Mouse (Mus musculus) heart, embryonic 10.5 days (tissue): ENCODE measurements around the gene Brox. TPM values are rescaled to one million over a fixed set of nuclear protein-coding genes. Genes with fewer than 3 reads are reported as not detected.

Source experiments
- DNase-seq: peaks from one replicate; pipeline ENCODE4 v3.0.0-alpha.2; 2017; ENCODE audit warnings: low spot score
- H3K27ac ChIP-seq: fragments of 300-500 bp; sonication (generic); 2 replicates; pipeline ENCODE4 v1.5.1; 2016; ENCODE audit warnings: mild to moderate bottlenecking
- H3K27me3 ChIP-seq: fragments of 300-500 bp; sonication (generic); 2 replicates; pipeline ENCODE4 v1.6.1; 2016; ENCODE audit warnings: mild to moderate bottlenecking; ENCODE audit not compliant: poor library complexity, insufficient read depth, severe bottlenecking
- H3K36me3 ChIP-seq: fragments of 300-500 bp; sonication (generic); 2 replicates; pipeline ENCODE4 v1.6.1; 2016; ENCODE audit warnings: mild to moderate bottlenecking, moderate library complexity
- H3K4me1 ChIP-seq: fragments of 300-500 bp; sonication (generic); 2 replicates; pipeline ENCODE4 v1.6.1; 2016; ENCODE audit warnings: mild to moderate bottlenecking
- H3K4me3 ChIP-seq: fragments of 300-500 bp; sonication (generic); 2 replicates; pipeline ENCODE4 v1.5.1; 2016; ENCODE audit warnings: mild to moderate bottlenecking, moderate library complexity
- H3K9me3 ChIP-seq: fragments of 300-500 bp; sonication (generic); 2 replicates; pipeline ENCODE4 v1.6.1; 2016; ENCODE audit warnings: mild to moderate bottlenecking, moderate library complexity
- whole genome bisulfite sequencing: fragments of 180-500 bp; shearing (Covaris S2); methylation state at CpG from one replicate; pipeline ENCODE4 v1.1.7; 2016; 5-methylcytosine and 5-hydroxymethylcytosine counted together
- polyA plus RNA-seq: library from polyadenylated mRNA; unstranded; fragments of >200 nt; fragmentation: Nextera tagmentation; extraction: Ambion mirVana; gene quantifications from 2 replicates; pipeline ENCODE4 v1.2.1, GENCODE M21; 2016

Gene Brox
- polyA plus RNA-seq, 1 experiment from 2014 or later: 33.3 TPM

DNA sequence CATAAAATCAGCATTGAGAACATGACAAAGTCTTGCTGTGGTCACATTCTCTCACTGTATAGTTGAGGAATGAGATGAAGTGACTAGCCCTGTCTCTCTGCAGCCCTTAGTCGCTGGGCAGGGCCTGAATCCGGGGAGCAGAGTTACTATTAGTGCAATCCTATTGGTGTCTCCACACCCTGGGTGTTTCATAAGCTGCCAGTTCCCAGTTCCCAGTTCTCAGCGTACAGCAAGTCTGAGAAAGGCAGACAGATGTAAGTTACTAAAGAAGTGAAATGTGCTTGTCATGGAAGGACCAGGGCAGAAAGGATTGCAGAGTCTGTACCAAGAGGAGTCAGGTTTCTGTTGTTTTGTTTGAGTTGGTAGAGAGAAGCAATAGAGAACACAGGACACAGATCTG is 10.5 kb upstream of the Brox start:
- H3K9me3 ChIP-seq: no peaks in the 10 kb centered on the region
- no peak overlapping the region for H3K4me3 ChIP-seq
- H3K36me3 ChIP-seq: peaks cover 16% of the 10 kb centered on the region; the same call in 1 of the 2 replicates
- H3K27me3 ChIP-seq: no peaks in the 10 kb centered on the region
- 80% methylated on average over 3 of the region's 3 CpGs for WGBS
- no peaks in the 10 kb centered on the region for H3K4me1 ChIP-seq
- no peak for DNase-seq
- H3K27ac ChIP-seq: no peak overlapping the region

DNA sequence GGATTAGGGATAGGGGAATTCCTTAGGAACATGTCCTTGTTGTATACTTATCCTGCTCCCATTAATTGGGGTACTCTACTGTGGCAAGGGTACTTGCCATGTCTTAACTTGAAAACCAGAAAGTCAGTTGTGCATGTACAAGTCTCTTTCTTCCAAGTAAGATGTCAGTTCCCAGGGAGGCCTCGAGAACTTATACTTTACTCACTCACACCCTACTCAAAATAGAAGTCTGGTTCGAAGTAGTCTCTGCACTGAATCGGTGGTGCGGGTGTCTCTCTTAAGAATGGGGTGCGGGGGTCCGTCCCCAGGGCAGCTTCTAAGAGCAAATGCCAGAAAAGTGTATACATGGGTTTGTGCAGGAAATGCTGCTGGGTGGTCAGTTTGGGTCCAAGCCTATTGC is 2.1 kb upstream of the Brox start:
- WGBS: 86% methylated on average over 6 of the region's 6 CpGs
- H3K9me3 ChIP-seq: no peaks in the 10 kb centered on the region
- no peak overlapping the region for H3K27ac ChIP-seq
- no peaks in the 10 kb centered on the region for H3K36me3 ChIP-seq
- no peaks in the 10 kb centered on the region for H3K4me1 ChIP-seq
- DNase-seq: peak; percentile 100
- no peak overlapping the region for H3K4me3 ChIP-seq
- no peaks in the 10 kb centered on the region for H3K27me3 ChIP-seq

DNA sequence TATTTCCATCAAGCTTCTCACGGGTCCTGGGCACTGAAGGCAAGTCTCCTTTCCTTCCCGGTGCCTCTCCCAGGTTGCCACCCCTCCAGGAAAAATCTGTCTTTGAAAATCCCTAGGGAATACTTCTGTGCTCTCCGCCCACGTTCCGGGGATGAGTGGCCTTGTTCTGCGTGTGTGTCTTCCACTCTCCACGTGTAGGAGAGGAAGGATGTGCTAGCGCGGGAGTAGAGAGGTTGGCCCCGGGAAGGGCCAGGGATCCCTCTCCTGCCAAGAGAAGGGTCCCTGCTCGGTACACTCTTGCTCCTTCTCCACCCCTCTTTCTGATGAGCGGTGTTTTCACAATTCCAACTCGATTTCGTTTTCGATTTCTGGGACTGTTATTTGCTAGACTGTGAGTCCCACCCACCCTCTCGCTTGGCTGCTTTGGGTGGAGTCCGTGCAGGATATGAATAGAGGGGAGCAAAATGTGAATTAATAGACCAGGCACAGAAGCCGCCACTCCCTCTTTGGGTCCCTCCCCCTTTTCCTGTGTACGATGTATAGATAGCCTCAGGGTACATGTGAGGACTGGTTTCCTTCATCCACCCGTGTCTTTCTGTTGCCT is 919 bp upstream of the Brox start:
- H3K27ac ChIP-seq: peak overlapping the region; percentile 85
- WGBS: under 1% methylated on average over 20 of the region's 20 CpGs
- H3K4me1 ChIP-seq: no peaks in the 10 kb centered on the region
- no peaks in the 10 kb centered on the region for H3K27me3 ChIP-seq
- H3K36me3 ChIP-seq: peaks cover 11% of the 10 kb centered on the region
- H3K9me3 ChIP-seq: no peaks in the 10 kb centered on the region
- DNase-seq: peak; percentile 80
- H3K4me3 ChIP-seq: peak overlapping the region; percentile 66

DNA sequence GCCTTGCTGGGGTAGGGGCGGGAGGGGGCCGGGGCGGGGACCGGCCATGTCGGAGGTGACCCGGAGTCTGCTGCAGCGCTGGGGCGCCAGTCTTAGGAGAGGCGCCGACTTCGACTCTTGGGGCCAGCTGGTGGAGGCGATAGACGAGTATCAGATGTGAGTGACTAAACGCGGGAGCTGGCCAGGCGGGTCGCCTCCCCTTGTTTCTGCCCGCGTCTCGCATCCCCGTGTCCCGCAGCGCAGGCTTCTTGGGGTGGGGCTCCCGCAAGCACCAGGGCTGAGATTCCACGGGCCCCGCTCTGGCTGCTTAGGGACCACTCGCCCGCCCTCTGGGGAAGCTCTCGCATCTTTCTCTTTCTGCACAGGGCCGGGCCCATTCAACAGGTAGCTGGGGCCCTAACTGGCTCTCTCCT is 410 bp upstream of the Brox start:
- peak overlapping the region; percentile 66 for H3K4me3 ChIP-seq
- WGBS: under 1% methylated on average over 30 of the region's 30 CpGs
- no peaks in the 10 kb centered on the region for H3K4me1 ChIP-seq
- H3K27me3 ChIP-seq: no peaks in the 10 kb centered on the region
- peaks cover 16% of the 10 kb centered on the region for H3K36me3 ChIP-seq
- peak; percentile 88 for DNase-seq
- H3K9me3 ChIP-seq: no peaks in the 10 kb centered on the region
- peak overlapping the region; percentile 85 for H3K27ac ChIP-seq

DNA sequence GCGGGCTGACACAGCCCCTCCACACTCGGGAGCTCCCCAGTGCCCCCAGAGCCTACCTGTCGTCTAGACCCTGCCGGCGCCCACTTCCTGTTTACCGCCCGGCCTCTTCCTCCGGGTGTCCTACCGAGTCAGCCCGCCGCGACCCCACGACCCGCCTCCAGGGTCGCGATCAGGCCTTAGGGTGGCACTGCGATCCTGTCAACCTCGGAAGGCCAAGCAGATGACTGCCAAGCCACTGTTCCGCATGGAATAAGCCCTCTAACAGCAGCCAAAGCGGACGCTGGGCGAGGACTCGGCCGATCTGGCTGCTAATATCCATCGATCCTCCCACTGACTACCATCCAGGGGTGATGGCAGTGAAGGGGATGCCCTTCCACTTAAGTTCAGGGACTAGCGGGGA is 604 bp downstream of the Brox start, which contains the start of gene Aida:
Gene Aida, plus strand, starts transcription at position 126 of the 400 bp plus-strand sequence.
- WGBS: under 1% methylated on average over 26 of the region's 26 CpGs
- Histone ChIP-seq H3K27me3 (no peaks in the 10 kb centered on the region), H3K4me1 (no peaks in the 10 kb centered on the region), H3K36me3 (peaks cover 25% of the 10 kb centered on the region), H3K27ac (peak within 1 kb of the TSS; percentile 85), H3K4me3 (peak within 1 kb of the TSS; percentile 66), H3K9me3 (no peaks in the 10 kb centered on the region)
- DNase-seq: peak; percentile 82

DNA sequence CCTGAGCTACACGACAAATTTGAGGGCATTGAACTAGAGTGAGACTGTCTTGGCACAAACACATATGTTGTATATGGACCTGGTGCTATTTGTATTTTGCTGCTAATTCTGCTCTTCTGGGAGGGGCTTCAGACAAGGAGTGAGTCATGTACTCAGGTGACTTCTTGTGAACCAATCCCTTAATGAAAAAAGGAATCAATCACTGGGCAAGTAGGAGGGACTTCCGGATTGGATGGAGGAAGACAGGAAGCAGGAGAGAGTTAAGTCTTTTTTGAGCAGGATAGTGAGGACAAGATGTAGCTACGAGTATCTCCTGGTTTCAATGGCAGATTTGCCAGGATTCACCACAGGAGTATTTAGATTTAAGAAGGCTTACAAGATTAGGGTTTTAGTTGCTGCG is 7.5 kb downstream of the Brox start:
- H3K9me3 ChIP-seq: no peaks in the 10 kb centered on the region
- no peaks in the 10 kb centered on the region for H3K4me1 ChIP-seq
- H3K36me3 ChIP-seq: peaks cover 92% of the 10 kb centered on the region
- DNase-seq: no peak
- no peak overlapping the region for H3K4me3 ChIP-seq
- WGBS: 92% methylated on average over 4 of the region's 4 CpGs
- H3K27me3 ChIP-seq: no peaks in the 10 kb centered on the region
- H3K27ac ChIP-seq: no peak overlapping the region

DNA sequence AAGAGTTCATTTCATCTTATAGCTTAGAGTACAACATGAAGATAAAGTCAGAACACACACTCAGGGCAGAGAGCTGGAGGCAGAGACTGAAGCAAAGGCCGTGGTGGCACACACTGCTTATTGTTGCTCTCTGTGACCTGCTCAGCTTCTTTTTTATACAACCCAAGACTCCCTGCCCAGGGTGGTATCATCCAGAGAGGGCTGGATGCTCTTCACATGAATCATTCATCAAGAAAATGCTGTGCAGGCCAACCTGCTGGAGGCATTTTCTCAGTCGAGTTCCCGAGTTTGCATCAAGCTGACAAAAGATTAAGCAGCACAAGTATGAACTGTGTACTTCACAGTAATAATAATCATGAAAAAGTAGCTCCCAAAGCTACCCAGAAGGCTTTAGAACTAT is 8.7 kb downstream of the Brox start:
- DNase-seq: no peak
- Histone ChIP-seq H3K27ac (no peak overlapping the region), H3K9me3 (no peaks in the 10 kb centered on the region), H3K36me3 (peaks cover 96% of the 10 kb centered on the region), H3K4me3 (no peak overlapping the region), H3K27me3 (no peaks in the 10 kb centered on the region), H3K4me1 (no peaks in the 10 kb centered on the region)
- 81% methylated on average over 3 of the region's 3 CpGs for WGBS

DNA sequence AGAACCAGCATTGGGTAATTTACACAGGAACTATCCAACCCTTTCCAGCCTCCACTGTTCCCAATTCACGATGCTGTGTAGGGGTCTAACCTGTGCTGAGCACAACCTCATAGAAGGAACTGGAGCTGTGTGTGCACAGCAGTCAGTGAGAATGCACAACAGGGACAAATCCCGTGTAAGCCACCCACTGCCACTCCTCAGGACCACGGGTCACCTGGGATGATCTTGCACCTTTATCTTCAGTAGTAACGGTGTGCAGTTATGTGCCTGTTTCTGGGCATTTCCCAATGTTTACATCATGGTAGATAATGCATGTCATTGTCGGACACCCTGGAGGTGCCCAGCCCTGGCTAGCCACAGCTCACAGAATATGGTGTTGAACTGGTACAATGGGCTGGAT is 21.3 kb downstream of the Brox start:
- no peak overlapping the region for H3K27ac ChIP-seq
- no peak overlapping the region for H3K4me3 ChIP-seq
- no peaks in the 10 kb centered on the region for H3K27me3 ChIP-seq
- H3K4me1 ChIP-seq: no peaks in the 10 kb centered on the region
- no peak for DNase-seq
- no peaks in the 10 kb centered on the region for H3K9me3 ChIP-seq
- peaks cover 35% of the 10 kb centered on the region for H3K36me3 ChIP-seq
- WGBS: 79% methylated on average over 5 of the region's 5 CpGs

DNA sequence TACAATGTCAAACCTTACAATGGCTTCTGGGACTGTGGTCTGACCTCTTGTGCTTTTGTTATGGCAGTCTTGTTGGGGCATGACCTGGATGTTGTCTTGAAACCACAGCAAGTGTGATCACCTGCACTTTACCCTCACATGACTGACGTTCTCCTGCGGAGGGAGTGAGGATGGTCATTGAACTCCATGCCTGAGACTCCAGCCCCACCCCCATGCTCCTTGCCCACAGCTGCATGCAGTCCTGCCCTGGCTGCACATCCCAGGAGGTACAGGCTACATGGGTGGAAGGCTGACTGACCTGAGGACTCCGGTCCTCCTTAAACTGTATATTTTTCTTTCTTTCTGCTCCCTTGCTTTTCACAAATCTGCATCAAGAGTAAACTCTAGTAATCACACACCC is 22.7 kb downstream of the Brox start:
- no peaks in the 10 kb centered on the region for H3K9me3 ChIP-seq
- H3K4me3 ChIP-seq: no peak overlapping the region
- peaks cover 21% of the 10 kb centered on the region for H3K36me3 ChIP-seq
- no peak for DNase-seq
- WGBS: 66% methylated on average over 3 of the region's 3 CpGs
- no peaks in the 10 kb centered on the region for H3K27me3 ChIP-seq
- H3K4me1 ChIP-seq: no peaks in the 10 kb centered on the region
- H3K27ac ChIP-seq: no peak overlapping the region

DNA sequence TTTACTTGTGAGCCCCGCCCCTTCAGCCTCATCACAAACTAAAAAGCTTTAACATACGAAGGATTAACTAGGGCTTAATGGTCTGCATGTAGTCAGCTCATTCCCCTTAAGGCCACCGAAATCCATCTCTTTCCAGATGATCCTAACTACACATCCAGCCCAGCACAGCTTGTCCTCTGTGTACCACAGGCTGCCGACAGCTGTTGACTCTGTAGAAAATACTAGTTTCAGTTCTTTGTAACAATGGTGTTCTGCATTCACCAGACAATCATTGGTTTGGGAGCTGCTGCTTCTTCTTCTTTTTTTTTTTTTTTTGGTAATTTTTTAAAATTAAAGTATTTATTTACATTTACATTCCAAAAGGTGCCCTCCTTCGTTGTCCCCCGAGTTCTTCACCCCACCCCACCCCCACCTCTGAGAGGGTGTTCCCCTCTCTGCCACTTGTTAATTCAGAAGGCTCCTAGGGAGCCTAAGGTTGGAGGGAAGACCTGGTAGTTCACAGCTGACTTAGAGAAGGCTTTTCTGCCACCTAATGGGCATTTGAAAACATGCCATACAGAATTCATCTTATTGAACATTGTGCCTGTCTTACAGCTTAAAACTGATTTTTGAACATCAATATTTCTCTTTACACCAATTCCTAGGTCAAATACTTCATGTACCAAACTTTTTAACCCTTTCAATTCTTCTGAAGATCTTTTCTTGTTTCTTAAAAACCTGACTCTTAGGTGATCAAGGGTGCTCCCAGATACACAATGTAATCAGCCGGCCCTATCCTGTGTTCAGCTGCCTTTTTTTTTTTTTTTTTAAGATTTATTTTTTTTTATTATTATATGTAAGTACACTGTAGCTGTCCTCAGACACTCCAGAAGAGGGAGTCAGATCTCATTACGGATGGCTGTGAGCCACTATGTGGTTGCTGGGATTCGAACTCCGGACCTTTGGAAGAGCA is 23.9 kb downstream of the Brox start:
- no peak overlapping the region for H3K4me3 ChIP-seq
- WGBS: 61% methylated on average over 10 of the region's 10 CpGs
- H3K4me1 ChIP-seq: no peaks in the 10 kb centered on the region
- peaks cover 10% of the 10 kb centered on the region for H3K36me3 ChIP-seq
- no peaks in the 10 kb centered on the region for H3K9me3 ChIP-seq
- no peak for DNase-seq
- H3K27ac ChIP-seq: no peak overlapping the region
- H3K27me3 ChIP-seq: no peaks in the 10 kb centered on the region

DNA sequence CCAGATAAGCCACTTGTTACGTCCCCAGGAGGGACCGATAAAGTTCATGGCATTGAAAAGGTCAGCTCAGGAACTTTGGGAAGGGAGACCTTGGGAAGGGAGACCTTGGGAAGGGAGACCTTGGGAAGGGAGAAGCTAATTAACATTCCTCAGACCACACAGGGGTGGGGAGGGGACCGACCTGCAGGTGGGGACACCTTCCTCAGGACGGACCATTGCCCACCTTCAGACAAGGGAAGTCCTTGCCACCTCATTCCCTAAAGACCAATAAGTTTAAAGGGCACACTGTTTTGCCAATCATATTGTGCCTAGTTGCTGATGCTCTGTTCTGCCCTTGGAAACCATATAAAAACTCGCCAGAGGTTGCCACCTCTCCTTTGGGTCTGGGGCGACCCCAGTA is 29.4 kb downstream of the Brox start:
- no peak for DNase-seq

DNA sequence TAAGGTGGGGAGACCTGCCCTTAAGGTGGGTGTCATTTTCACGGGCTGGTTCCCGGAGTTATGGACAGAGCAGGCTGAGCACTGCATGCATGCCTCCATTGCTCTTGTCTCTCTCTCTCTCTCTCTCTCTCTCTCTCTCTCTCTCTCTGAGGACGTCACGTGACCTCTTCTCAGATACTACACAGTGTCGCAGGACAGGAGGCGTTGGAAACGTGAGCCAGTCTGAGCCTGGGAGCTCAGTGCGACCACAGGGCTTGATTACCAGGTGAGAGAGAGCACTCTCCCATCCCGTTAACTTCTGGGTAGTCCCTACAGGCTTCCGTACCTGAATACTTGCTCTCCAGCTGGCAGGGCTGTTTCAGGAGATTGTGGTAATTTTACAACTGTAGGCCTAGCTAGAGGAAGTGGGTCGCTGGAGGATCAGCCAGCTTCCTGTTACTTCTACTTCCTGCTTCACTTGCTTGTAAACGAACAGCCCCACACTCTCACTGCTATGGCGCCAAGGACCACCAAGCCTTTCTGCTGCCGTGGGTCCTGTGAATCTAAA is 31.1 kb downstream of the Brox start:
- Histone ChIP-seq H3K27me3 (no peaks in the 10 kb centered on the region), H3K36me3 (no peaks in the 10 kb centered on the region), H3K27ac (peak overlapping the region; percentile 53), H3K4me3 (0 out of 2 replicates have a peak overlapping the region, but pooled peaks have one; percentile 0), H3K4me1 (peaks cover 16% of the 10 kb centered on the region), H3K9me3 (no peaks in the 10 kb centered on the region)
- peak; percentile 81 for DNase-seq
- 45% methylated on average over 14 of the region's 14 CpGs for WGBS

More for the DNA sequence above, 29.4 kb downstream of the Brox start:
- no peaks in the 10 kb centered on the region for H3K27me3 ChIP-seq
- peaks cover 16% of the 10 kb centered on the region for H3K4me1 ChIP-seq
- no peak overlapping the region for H3K4me3 ChIP-seq
- H3K27ac ChIP-seq: no peak overlapping the region
- WGBS: 71% methylated on average over 6 of the region's 6 CpGs
- H3K9me3 ChIP-seq: no peaks in the 10 kb centered on the region
- no peaks in the 10 kb centered on the region for H3K36me3 ChIP-seq
